Mouse (Mus musculus) heart, adult 9 months (tissue): ENCODE measurements around the gene Gm48551.

Source experiments
- DNase-seq, 2 experiments: peaks; one replicate each; pipeline ENCODE4 v3.0.0; 2022; ENCODE audit warnings: low spot score in 2 of 2

Gene Gm48551

DNA sequence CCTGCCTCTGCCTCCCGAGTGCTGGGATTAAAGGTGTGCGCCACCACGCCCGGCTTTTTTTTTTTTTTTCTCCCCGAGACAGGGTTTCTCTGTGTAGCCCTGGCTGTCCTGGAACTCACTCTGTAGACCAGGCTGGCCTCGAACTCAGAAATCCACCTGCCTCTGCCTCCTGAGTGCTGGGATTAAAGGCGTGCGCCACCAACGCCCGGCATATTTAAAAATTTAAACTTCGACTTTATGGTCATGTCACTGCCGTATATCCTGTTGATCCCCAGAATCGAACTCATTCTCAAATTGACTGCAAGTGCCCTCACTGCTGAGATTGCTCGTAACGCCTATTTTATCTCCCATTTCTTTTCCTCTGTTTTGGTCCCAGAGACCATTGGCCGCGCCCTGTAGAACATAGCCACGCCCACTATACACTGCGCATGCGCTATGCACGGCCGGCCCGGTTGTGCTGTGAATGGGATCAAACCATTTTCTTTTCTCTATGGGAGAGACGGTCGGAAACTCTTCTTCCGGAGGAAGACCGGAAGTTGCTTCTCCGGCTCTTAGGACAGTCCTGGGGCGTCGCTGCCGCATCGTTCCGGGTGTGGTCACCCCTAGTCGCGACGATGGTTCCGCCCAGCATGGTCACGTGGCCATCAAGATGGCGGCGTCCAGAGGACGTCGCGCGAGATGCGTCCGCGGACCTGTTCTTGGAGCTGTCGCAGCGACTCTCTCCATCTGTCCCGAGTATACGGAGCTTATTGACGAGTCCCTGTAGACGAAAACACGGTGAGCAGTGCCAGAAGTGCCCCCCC lies at the start of gene Gm48551, which contains the start of gene Dohh:
Gene Gm48551, plus strand, starts transcription at position 665 of the 803 bp plus-strand sequence.
Gene Dohh, plus strand, starts transcription at position 627 of the 803 bp plus-strand sequence.
- peak; percentile 99 to 100 for DNase-seq

DNA sequence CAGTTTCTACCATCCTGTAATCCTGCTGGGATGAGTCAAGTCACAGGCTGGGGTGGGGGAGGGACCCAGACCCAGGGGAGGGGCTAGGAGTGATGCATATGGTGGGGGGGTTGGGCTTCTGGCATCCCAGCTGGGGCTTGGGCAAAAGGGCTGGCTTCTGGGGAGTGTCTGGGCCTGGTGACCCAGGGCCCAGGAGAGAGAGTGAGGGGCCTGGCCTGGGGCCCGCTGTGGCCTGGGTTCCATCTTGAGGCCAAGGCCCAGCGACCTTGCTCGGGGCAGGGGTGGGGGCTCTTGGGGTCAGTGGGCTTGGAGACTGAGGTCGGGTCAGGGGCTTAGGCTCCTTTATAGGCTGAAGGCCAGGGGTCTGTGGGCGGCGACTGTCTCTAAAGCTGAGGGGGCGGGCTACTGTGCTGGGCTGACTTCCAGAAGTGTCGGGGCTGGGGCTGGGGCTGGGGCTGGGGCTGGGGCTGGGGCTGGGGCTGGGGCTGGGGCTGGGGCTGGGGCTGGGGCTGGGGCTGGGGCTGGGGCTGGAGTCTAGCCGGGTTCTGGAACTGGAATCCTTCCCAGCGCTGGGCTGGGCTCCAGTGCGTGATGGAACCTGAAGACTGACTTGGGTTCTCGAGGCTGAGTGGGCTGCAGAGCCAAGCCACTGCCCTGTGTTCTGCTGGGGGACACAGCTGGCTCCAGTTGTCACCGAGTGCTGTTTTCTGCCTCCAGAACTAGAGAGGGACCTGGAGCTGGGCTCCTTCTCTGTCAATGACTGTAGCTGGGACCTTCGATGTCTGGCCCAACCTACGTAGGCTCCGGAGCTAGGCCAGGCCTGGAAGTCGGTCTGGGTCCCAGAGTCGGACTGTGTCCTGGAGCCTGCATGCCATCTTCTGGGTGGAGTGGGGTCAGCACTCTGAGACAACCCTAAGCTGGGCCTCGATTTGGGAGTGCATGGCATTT lies 48.6 kb upstream of the Gm48551 start:
- DNase-seq, result no peak

DNA sequence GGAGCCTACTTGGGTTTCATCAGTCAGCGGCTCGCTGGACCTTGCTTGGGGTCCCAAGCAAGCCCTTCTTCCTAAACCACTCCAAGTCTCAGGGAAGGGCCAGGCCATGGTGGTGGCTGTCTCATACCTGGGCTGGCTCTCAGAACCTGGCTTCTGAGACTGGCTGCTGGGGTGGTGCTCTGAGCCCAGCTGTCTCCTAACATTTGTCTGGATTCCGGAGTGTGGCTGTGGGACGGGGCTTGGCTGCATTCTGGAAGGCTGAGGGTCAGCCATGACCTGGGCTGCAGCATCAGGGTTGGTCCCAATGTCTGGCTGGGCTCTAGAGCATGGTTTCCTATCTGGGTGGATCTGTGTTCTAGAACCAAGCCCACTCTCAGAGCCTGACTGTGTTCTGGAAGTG lies 47.7 kb upstream of the Gm48551 start:
- DNase-seq, result no peak

DNA sequence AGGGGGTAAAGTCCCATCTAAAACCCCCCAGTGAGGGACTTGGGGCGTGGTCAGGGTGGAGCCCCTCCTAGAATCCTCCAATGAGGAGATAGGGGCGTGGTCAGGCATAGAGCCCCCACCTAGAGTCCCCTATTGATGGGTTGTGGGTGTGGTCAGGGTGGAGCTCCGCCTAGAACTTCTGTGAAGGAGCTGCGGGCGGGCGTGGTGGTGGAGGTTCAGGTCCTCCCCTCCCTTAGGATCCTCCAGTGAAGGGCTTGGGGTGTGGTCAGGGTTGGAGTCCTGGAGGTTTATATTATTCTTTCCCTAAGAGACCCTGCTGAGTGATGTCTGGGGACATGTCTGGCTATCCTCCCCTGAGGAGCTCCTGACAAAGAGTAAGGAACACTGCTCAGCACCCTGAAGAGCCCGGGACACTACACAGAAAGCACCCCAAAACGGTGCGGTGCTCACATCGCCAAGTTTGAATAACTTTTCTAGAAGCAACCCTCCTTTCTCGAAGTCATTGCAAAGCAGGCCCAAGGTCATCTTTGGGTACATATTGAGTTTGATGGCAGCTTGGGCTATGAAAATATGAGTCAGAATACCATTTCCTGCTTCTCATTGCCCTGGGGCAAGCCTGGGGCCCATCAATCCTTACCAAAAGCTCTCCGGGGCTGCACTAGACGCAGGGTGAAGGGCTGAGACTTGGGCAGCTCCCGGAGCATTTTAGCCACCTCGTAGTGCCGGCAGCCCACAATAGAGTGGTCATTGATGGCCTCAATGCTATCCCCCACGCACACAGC lies 43.5 kb upstream of the Gm48551 start:
- DNase-seq, result no peak

DNA sequence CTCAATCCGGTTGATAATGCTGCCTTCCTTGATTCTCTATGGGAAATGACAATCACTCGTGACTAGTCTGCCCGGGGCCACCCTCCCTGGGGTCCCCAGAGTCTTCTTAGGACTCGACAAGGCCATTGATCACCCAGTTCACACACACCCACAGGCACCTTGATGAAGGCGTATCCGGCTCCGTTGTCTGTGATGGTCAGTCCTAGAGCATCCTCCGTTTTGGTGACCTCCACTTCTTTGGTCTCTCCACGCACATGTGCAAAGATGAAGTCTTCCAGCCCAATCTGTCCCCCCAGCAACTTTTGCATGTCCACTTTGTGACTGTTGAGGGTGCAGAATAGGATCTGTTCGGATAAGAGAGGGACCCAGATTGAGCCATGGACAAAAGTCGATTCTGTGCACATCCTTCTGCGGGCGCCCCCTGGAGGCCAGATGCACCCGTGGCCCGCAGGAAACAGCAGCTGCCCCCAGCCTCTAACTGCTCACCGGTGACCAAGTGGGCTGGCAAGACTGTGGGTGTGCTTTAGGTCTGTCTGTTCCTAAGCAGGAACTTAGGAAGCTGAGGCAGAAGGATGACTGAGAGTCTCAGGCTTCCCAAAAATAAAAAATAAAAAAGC lies 42.8 kb upstream of the Gm48551 start:
- peak in 1 of 2 experiments; percentile 72 for DNase-seq

DNA sequence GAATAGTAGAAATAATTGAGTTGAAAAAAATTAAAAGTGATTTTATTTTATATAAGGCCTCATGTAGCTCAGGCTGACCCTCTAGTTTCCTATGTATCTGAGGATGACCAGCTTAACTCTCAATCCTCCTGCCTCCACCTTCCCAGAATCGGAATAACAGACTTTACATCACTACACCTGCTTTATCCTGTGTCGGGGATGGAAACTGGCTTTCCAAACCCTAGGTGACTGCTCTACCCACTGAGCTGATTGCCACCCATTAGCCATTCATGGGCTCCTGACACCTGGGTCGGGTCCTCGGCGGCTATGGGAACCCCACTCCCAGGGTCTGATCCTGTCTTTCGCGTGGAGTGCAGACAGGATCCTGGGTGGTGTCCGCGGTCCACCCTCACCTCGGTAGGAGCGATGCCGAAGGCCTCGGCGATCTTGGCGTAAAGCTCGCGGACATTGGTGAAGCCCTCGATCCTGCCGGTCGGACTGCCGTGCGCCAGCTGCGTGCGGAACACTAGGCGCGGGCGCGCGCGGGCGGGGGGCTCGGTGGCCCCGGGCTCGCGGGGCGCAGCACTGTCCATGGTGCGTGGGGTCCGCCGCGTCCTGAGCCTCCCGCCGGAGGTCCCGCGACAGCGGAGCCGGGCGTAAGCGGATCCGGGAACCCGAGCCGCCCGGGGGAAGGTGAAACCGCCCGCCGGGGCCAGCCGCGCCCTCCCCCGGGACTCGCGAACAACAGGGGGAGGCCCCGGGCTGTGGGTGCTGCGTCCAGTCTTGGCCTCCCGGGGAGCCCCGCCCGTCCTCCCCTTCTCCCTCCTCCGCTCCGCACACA lies 41.4 kb upstream of the Gm48551 start, which contains the start of gene Gipc3:
Gene Gipc3, minus strand, starts transcription at position 581 of the 820 bp plus-strand sequence.
- DNase-seq, result no peak

DNA sequence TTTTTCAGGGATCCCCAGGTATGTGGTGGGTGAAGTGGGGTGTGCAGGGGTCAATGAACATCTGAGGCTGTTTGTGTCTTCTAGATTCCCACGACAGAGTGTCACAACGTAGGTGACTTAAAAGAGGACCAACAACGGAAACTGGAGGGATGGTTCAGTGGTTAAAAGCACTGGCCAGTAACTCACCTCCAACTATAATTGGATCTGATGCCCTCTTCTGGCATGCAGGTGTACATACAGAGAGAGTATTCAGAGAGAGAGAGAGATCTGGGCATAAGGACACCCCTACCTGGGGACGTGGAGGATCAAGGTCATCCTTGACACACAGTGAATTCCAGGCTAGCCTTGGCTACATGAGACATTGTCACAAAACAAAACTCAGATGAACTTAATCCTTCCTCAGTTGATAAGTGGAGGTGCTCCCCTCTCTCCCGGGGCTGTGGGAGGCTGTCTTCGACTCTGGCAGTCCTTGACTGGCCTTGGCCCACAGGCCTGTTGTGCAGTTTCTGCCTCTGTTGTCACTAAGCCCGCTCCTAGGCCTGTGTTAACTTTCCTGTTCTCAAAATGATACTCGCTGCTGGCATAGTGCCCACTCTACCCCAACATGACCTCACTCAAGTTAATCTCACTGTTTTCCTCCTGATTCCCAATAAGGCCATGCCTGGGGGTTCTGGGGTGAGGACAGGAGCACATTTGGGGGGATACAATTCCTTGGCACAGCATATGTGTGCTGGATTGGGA lies 39.7 kb upstream of the Gm48551 start:
- no peak for DNase-seq

DNA sequence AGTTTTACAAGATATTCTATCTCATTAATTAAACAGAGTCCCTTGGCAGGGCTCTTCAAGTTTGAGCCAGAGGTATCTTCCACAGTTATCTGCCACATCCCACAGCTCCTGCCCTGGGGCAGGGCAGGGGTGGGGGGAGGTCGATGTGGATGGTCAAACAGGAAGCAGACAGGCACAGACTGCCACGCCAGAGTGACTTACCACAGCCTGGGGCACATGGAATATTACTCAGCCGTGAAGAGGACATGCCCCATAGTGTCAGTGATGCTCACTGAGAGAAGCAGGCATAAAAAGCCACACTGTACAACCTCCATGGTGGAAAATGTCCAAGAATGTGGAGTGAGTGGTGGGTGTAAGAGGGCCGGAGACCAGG lies 39.1 kb upstream of the Gm48551 start:
- DNase-seq, result no peak

DNA sequence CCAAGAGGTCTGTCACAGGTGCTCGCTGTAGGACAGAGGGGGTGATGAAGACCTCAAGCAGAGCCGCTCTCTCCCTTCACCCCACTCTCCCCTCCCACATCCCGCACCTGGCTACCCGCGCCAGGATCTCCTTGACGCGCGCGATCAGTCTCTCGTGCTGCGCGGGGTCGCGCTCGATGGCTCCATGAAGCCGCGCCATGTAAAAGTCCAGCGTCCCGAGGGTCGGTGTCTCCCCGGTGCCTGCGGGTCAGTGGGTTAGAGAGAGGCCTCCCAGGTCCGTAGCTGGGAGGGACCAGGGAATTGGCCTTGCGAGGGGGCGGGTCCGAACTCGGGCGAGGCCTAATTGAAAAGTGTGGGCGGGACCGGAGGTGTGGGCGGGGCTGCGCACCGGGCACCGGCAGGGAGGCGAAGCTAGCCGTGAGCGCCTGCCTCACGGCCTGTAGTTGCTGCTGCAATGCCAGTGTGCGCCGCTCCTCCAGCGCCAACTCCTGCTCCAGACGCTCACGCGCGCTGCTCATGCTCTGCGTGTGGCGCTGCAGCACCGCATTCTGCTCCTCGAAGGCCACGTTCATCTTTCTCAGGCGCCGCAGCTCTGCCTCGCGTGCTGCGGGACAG lies 37.7 kb upstream of the Gm48551 start:
- DNase-seq, result no peak

DNA sequence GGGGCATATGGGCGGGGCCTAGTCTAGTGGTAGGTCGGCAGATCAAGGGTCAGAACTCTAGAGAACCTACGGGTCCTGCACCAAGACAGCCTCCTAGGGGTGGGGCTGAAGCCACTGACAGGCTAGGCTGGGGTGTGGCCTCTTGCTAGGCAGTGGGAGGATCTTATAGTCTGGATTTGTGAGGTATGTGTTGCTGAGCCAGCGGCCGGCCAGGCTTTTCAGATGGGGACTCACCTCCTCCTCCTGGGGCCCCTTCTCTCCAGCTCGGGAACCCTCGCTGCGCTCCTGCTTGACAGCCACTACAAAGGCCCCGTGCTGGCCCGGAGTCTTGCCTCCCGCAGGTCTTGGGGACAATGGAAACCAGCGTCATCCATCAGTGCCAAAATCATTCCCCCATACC lies 35.1 kb upstream of the Gm48551 start:
- no peak for DNase-seq

DNA sequence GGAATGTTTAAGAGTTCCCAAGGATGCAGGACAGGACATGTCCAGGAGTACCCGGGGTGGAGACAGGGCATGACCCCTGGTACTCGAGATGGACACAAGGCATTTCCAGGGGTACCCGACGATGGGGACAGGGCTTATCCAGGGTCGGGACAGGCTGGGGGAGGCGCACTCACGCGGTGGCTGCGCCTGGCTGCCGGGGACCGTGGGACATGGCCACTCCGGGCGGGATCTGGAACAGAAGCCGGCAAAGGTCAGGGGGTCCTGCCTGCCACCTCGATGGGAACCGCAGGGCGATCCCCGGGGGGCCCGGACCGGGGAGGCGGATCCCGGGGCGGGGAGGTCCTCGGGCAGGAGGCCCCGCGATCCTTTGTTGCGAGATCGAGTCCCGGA lies 34.3 kb upstream of the Gm48551 start:
- DNase-seq, result no peak

DNA sequence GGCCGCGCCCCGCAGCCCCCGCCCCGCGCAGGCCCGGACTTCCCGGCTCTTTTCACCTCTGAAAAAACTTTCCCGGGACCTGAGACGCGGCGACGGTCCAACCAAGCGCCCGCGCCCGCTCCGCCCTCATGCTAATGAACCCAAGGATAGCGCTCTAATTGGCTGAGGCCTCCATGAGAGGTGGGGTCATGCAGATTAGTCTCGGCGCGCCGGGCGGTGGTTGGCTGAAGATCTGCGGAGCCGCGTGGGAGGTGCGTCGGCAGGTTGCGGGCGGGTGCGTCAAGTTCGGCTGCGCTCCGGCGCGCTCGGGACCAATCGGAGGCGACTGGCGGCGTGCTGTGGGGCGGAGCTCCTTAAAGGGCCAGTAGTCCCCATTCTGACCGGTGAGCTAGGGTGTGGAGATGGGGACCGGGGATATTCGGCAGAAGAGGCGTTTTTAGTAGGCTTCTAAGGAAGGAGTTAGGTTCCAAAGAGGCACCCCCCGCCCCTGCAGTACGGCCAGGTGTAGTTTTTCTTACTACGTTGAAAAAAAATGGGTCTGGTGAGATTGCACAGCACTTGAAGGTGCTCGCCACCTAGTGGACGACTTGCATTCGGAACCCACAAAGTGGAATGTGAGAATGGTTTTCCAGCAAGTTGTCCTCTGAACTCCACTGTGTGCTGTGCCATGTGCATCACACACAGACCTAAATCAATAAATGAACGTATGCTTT lies 33.8 kb upstream of the Gm48551 start, which contains the start of gene Hmg20b:
Gene Hmg20b, minus strand, starts transcription at position 130 of the 713 bp plus-strand sequence.
- peak; percentile 99 to 100 for DNase-seq

DNA sequence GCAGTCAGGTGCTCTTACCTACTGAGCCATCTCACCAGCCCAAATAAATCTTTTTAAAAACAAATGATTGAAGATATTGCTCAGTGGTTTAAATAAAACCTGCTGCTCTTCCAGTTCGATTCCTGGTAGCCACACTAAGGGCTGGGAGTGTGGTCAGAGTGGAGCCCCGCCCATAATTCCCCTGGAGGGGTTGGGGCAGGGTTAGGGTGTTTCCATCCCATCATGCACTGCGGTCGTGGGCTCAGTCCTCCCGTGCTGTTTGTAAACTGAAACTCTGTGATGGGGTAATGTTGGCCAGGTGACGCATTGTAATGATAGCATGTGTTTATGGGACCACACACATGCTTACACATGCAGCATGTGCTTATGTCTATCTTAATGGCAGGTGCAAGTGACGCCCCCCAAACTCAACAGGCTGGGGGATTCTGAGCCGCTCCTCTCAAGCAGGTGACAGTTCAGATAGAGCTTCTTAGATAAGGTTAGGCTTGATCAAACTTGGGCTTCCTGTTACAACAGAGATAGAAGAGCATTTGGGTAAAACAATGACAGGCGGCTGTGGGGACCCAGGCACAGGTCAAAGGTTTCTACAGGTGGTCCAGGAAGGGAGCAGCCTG lies 32.5 kb upstream of the Gm48551 start:
- DNase-seq, result no peak

DNA sequence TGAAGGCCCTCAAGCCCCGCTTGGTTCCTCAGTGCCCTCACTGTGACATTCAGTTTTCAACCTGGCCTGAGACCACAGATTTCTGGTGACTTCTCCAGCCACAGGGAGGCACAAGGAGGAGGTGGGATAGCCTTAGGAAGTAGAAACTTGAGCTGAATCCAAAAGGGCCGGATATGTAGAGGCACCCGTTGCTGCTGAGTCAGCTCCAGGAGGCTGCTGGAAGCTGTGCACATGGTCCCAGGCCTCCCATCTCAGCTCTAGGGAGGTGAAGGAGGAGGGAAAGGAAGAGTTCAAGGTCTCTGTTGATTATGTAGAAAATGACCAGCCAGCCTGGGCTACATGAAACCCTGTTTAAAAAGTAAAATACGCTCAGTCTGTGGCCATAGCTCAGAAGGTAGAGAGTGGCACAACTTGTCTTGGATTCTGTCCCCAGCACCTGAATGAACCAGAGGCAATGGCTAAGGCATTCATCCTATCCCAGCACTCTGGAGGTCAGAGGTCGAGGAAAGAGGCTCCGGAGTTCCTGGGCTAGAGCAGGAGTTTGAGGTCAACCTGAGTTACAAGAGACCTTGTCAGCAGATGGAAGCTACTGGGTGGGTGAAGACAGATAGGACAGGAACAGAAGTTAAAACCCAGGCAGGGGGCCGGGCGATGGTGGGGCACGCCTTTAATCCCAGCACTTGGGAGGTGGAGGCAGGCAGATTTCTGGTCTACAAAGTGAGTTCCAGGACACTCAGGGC lies 29.4 kb upstream of the Gm48551 start:
- no peak for DNase-seq

DNA sequence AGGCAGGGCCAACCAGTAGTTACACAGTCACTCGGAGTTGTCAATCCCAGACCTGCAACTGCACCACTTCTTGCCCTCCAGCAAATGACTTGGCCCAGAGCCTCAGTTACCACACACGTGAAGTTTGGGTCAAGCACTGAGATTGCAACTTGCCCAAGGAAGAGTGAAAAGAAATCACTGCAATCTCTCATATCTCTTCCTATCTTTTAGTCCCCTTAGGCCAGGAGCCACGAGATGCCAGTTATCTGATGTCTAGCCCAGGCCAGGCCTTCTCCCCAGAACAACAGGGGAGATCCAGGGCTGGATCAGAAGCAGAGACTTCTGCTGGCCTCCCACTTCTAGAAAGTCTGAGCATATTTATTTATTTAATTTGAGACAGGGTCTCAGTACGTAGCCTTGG lies 28.7 kb upstream of the Gm48551 start:
- DNase-seq, result no peak

DNA sequence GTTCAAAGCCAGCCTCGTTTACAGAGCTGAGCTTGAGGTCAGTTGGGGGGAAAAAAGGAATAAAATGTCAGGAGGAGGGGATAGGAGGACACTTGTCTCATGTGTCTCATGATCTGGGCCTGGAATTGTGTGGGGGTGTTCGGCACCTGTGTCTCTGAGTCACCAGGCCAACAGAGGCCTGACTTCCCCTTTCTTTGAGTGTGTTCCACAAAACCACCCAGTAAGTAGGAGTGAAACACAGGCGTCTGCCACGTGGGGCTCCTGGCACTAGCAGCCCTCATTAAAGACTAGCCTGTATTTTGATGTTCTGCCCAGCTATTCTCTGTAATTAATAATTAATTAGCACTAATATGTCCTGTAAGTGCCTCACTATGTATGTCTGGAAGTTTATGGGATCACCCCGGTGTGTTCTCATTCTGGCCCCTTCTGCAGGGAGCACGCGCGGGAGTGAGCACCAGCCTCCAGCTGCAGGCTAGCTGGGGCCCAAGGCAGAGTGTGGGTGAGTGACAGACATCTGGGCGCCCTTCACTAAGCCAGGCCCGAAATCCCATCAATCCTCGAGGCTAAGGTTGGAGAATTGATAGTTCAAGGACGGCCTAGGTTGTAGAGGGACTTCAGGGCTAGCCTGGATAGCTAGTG lies 27.8 kb upstream of the Gm48551 start:
- no peak for DNase-seq
